Mouse (Mus musculus) layer of hippocampus, postnatal 14 days (tissue): Measurements from ENCODE around the gene Slc4a2. TPM values are rescaled to one million over a fixed set of nuclear protein-coding genes. Genes with fewer than 3 reads are reported as not detected.

ENCODE experiments used
- DNase-seq, 2 experiments: peaks; one replicate each; pipeline ENCODE4 v3.0.0; 2021 to 2022; ENCODE audit warnings: low spot score in 2 of 2, mixed read lengths in 1 of 2
- long read RNA-seq, 2 experiments: library from polyadenylated mRNA; stranded (forward); transcript quantifications; one replicate each; pipeline ENCODE4 v2.0.0; 2021
- total RNA-seq, 2 experiments: library from RNA; stranded (reverse); gene quantifications; 2 replicates each; pipeline ENCODE4 v1.2.3; 2021

Gene Slc4a2
- 10 to 100 TPM; 33.0 to 45.8 TPM for total RNA-seq
- long read RNA-seq, experiment 1, full-length matches to known transcripts, result 8 of 14 reads
- long read RNA-seq, experiment 1, partial matches to known transcripts, result 4 of 14 reads
- long read RNA-seq, experiment 1, other reads (novel, unspliced or antisense), result 2 of 14 reads
- long read RNA-seq, experiment 2, full-length matches to known transcripts, result 14 of 34 reads
- long read RNA-seq, experiment 2, partial matches to known transcripts, result 12 of 34 reads
- long read RNA-seq, experiment 2, other reads (novel, unspliced or antisense), result 8 of 34 reads

DNA sequence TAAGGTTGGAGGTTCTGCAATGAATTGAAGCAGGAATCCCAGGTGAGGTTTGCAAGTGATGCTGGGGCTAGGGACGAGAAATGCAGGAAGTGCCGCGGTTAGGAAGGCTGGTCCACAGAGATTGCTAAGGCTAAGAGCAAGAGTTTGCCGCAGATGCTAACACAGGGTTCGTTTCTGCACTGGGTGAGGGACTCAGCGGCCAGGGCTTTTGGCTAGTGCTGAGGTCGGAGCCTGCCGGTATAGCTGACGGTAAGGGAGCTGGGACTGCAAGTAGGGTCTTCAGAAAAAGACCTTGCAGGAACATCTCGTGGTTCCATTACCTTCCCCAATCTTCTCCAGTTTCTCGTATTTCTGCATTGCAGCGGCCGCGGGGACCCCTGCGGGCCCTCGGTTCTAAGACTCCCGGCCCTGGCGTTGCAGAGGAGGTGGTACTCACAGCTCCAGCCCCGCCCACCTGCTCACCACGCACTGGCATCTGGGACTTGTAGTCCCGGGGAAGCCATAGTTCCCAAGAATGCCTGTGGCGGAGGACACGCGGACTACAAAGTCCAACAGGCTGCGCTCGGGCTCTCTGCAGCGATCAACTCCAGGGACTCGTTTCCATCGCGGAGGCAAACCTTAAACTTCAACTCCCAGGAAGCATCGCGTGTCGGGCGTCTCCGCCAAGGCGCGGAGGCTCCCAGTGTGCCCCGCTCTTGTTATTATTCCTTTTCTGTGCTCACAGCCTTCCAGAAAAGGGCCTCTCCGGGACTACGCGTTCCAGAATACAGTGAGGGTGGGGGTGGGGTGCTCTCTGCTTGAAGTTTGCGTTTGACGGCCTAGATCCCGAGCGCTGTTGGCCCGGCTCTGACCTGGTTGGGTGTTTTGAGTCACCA, at the start of gene Slc4a2, which contains the start of gene Cdk5:
Gene Slc4a2 (plus strand): TSS at position 709 of the 875 bp plus-strand sequence.
Gene Cdk5 (minus strand): TSS at position 402 of the 875 bp plus-strand sequence.
- DNase-seq, result peak; percentile 98 to 100

DNA sequence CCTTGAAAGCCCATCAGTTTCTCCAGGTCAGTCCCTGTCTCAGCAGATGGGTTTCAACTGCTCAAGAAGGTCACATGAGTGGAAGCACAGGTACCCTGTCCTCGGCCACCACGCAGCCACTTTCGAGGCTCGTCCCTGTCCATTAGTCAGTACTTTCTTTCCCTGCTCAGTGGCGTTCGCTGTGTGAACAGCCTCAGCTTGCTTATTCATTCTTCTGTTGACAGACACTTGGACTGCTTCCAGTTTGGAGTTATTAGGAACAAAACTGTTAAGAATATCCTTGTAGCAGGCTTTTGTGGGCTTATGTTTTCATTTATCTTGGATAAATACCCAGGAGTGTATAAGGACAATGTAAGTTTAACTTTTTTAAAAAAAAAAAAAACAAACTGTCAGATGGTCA, 49.4 kb upstream of the Slc4a2 start:
- DNase-seq, result peak in 1 of 2 experiments; percentile 64

DNA sequence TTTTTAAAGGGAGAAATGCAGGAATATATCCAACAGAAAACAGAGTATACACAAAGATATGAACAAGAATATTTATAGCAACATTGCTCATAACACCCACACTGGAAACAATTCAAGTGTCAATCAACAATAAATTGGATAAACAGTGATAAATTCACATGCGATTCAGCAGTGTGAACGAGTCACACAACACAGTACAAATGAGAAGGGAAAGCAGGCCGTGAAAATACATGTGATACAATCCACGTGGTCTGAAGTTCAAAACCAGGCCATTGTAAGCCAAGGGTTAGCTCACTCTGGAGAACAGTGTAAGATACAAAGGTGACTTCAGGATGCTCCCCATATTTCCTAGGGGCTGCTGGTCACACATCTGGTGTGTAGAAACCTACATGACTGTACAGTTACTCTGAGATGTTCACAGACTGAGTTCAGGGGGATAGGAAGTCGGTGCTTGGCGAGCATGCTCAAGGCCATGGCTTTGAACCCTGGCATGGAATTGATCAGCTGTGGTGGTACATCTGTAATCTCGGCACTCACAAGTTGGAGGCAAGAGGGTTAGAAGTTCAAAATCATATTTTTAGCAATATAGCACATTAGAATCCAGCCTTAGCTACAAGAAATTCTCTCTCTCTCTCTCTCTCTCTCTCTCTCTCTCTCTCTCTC, 48.8 kb upstream of the Slc4a2 start:
- no peak for DNase-seq

DNA sequence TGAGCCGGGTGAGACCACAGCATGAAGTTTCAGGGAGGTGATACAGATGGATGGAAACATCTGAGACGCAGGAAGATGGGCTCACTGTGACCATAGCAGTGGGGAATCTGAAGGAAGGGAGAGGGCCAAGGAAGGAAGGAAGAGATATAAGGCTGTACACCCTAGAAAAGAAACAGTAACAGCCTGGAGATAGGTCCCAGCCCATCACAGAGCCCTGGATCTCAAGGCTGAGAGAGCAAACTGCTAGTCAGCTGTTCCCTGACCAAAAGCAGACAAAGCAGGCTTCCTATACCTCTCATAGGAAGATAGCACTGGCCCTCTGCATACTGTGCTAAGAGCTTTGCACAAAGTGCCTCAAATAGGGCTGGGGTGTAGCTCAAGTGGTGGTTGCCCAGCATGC, 44.9 kb upstream of the Slc4a2 start:
- DNase-seq, result no peak

DNA sequence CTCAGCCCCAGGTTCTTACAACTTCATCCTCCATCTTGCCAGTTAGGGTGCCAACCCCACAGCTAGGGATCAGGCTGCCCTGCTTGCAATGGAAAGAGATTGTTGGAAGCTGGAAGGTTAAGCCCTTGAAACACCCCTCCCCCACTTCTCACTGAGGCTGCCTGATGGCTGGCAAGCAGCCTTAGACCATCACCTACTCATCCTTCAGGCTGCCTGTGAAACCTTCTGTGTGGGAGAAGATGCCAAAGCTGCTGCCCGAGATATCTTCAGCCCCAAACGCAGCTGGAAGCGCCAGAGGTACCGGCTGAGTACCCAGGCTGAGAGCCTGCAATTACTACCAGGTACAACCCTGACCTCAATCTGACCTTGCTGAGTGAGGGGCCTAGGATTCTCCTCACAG, 44.1 kb upstream of the Slc4a2 start:
- no peak for DNase-seq

DNA sequence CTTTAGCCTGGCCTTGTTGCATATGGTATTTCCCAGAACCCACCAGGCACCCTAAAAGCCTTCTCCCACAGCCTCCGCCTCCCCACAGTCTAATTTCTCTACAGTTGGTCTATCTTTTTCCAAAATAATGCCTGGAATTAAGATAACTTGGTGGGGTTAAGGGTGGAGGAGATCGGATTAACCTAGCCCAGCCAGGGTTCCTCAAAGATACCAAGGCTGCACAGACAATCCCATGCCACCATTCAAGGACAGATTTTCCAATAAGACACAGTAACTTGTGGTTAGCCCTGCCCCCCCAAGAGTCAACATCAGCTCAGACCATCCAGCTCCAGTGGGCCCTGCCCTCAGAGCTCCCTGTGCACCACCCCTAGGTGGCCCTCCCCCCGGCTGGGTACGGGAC, 43.1 kb upstream of the Slc4a2 start:
- no peak for DNase-seq

DNA sequence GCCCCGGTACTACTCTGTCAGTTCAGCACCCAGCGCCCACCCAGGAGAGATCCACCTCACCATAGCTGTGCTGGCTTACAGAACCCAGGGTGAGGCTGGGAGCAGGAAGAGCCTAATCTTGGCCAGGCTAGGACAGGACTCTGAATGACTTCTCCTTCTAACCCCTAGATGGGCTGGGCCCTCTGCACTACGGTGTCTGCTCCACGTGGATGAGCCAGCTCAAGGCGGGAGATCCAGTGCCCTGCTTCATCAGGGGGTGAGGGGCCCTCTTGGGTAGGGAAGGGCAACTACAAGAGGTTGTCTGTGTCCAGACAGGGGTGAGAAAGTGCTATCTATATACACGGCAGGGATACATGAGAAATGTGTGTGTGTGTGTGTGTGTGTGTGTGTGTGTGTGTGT, 42.2 kb upstream of the Slc4a2 start:
- DNase-seq, result no peak

DNA sequence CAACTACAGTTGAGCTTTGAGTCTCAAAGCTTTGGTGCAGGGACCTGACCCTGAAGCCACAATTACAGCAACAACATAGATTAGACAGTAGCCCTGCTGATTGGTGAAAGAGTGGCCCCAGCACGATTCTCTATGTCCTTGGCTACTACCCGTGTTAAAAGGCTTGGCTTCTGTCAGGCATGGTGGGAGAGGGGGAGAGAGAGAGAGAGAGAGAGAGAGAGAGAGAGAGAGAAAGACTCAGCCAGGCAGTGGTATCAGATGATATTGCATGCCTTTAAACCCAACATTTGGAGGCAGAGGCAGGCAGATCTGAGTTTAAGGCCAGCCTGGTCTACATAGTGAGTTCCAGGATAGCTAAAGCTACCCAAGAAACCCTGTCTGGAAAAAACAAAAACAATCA, 41.6 kb upstream of the Slc4a2 start:
- no peak for DNase-seq

DNA sequence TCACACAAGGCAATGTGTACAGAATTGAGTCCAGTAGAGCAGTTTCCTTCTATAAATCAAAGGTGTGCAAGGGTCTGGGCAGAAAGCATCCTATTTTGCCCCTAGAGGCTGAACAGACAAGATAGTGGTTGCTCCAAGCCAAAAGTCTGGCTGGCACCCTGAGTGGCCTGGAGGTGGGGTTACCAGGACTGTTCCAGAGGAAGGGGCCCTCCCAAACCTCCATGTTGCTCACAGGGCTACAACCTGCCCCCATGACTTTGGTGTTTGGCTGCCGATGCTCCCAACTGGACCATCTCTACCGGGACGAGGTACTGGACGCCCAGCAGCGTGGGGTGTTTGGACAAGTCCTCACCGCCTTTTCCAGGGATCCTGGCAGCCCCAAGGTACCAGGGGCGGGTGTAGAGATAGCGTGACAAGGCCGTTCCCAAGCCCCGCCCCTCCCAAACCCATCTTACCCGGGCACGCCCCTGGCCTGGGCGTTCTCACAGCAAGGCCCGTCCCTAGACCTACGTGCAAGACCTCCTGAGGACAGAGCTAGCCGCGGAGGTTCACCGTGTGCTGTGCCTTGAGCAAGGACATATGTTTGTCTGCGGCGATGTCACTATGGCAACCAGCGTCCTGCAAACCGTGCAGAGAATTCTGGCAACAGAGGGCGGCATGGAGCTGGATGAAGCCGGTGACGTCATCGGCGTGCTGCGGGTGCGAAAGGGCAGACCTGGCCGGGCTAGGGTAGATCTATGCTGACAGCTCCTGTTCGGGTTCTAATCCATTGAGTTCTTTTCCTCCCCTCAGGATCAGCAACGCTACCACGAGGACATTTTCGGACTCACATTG, 40.4 kb upstream of the Slc4a2 start:
- DNase-seq, result peak; percentile 91

DNA sequence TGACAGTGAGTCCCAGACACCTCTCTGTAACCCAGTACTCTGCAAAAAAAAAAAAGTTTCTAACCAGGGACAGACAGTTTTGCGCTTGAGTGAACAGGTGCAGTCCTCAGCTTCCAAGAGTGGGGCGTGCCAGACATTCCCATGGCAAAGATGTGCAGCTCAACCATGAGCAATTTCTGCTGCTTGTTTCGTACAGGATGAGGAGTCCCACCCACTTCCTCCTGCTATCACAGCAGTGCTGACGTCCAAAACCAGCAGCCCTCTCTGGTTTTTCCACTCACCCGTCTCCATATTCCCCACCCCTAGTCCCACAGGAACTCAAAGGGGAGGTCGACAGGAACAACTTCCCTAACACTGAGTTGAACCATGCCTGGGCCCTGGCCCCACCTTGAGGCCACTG, 39.2 kb upstream of the Slc4a2 start:
- DNase-seq, result peak; percentile 32 to 51

DNA sequence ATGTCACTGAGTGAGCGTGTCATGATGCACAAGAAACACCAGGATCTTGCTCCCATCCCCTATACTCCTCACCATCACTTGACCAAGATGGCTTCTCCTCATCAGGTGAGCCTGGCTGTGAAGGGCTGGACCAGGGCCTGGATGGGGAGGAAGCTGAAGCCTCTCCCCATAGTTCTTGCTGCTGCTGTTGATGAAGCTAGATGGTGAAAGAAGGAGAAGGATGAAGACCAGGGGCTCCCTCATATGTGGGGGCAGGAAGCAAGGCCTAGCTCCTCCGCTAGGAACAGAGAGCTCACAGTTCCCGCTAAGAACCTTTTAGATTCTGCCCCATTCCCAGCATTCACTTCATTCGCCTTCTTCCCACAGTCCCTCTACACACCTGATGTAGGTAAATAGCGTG, 38.3 kb upstream of the Slc4a2 start:
- no peak for DNase-seq

DNA sequence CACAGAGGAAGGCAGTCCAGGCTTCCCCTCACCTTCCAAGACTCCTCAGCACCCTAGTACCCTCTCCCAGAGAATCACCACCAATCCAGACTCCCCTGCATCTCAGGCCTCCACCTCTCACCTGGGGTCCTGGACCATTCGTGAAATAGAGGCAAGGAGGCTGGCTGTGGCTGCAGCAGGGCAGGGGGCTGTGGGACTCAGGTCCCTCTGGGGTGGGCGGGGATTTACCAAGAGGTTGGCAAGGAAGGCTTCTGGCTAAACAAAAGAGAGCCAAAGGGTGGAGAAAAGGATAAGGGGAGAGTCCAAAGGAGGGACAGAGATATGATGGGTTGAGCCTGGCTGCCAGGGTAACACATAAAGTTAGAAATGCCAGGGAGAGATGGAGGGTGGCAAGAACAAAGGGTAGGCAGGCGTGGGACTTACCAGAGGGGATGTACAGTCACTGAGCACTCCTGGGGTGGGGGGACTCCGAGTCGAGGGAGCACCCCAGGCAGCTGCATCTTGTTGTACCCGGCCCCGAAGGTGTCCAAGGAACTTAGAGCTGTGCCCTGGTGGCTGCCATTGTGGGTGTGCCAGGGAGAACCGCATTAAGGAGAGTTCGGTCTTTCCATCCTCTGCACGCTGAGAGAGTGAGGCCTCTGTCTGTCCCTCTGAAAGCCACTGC, 37.6 kb upstream of the Slc4a2 start:
- DNase-seq, result no peak

DNA sequence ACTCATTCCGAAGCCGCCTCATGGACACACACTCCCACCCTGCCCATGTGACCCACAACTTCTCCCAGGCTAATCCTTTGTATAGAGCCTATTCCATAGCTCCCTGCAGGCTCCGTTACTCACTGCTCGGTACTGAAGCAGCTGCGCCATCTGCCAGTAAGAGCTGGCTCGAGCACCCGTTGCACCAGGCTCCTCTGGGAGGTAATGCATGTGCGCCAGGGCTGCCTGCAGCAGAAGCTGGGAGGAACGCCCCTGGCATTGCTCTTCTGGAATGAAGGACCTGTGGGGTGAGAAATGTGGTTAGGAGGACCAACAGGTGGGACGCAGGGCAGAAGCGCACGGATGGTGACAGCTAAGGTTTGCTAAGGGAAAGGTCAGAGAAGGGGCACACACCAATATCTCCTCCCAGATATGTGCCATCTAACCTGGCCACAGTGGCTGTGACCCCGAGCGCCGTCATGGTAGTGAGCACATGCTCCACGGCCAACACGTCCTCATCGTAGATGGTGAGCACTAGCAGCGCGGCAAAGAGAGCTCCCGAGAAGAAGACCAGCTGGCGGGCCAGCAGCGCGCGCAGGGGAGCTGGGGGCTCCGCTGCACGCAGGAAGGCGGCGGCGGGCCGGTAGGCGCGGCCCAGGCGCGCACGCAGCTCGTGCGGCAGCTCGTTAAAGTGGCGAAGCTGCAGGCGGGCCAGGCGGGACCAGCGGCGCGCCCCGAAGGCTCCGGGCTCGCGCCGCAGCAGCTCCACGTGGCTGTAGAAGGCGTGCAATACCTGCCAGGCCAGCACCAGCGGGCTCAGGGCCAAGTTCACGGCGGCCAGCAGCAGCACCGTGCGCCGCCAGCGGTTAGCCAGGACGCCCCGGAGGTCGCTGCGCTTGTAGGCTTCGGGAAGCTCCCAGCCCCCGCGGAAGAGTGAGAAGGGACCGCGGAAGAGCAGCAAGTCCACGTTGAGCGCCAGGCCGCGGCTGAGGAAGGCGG, 36.1 kb upstream of the Slc4a2 start:
- DNase-seq, result peak; percentile 34 to 46

DNA sequence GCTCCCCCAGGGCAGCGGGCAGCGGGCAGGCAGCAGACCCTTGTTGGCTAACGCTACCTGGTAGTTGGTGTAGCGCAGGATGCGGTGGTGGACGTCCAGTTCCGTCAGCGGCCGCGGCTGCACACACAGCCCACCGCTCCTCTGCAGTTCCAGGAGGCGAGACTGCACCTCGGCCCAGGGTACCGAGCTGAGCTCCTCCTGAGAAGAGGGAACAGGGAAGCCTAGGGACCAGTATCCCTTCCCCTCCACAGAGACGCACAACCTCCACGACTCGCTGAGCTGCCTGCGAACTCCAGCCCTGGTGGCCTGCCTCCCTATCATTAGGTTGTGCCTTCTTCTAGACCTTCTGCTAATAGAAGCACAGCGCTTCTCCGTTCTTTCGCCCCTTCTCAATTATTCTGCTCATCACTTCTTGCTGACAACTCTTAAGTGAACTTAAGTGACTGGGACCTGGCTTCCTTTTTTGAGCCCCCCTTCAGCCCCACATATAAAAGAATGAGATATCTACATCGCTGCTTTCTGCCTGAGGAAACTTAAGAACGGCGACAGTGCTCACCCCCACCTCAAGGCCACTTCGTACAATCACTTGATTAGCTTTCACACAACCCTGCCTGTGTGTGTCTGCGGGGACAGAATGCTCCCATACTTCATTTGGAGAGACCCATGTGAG, 35.3 kb upstream of the Slc4a2 start:
- no peak for DNase-seq

DNA sequence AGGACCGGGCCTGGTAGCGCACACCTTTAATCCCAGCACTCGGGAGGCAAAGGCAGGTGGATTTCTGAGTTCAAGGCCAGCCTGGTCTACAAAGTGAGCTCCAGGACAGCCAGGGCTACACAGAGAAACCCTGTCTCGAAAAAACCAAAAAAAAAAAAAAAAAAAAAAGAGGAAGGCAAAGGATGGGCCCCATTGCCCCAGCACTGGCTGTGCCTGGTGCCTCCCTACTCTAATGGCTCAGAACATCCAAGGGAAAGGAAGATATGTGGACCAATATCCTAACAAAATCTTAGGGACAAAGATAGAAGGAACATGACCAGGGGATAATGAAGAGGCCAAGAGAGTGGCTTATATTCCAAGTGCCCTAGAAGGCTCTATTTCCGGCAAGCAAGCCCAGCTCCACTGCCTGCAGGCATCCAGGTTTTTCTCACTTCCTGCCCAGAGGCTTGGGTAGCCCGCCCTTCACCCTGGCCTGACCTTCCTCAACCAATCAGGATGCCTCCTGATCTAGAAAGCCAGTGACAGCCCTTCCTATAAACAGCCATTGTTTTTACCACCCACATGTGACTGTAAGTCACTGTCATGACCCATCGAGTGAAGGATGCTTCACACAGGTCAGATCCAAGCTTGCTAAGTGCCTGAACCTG, 34.5 kb upstream of the Slc4a2 start:
- no peak for DNase-seq

DNA sequence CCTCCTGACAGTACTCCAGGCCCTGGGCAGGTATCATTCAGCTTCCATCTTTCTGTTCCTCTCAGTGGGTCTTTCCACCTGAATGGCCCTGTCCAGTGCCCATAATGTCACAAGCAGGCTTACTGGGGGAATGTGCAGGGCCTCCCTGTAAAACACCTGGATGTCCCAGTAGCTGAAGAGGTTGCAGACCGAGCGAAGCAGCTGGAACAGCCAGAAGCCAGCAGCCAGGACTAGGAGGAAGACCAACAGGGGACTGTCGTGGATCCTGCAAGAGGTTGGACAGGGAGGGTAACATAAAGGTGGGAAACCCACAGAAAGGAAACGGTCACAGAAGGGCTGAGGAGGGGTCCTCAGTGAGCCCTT, 34.0 kb upstream of the Slc4a2 start:
- DNase-seq, result no peak

DNA sequence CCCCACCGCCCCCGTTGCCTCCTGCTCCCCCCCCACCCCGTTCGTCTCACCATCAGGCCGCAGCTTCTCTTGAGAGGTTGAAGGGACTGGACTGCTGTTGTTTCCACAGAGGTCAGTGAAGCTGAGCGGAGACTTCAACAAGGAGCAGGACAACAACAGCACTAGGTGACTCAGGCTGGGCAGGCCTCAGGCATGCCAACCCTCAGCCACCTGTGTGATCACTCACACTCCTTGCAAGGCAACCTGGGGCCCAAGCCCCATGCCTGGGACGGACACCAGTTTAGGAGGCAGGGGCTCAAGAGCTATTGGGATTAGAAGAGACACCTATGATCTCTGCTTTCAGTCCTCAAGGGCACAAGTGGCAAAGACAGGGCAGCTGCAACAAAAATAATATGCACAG, 31.8 kb upstream of the Slc4a2 start, which contains the start of gene Atg9b:
Gene Atg9b (minus strand): TSS at position 280 of the 400 bp plus-strand sequence.
- DNase-seq, result no peak

DNA sequence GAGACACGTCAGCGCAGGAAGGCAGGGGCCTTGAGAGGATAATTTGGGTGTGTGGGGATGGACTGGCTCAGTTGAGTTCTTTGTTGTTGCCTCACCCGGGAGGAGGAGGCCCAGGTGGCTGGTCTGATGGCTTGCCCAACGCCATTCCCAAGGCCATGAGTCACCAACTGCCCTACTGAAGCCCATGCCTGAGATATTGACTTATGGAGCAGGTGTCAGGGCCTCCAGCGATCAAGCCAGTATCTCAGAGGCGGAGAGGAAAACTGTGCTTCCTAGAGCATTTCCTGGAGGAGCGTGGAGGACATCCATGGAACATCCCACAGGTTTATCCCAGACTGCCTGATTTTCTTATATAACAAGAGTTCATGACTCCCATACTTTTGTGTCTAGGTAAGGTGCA, 30.9 kb upstream of the Slc4a2 start:
- DNase-seq, result no peak
